Mouse (Mus musculus) hindbrain, embryonic 14.5 days (tissue): Measurements from ENCODE around the gene Cap1. TPM values are rescaled to one million over a fixed set of nuclear protein-coding genes. Genes with fewer than 3 reads are reported as not detected.

ENCODE experiments used
- polyA plus RNA-seq: library from polyadenylated mRNA; unstranded; fragments of >200 nt; fragmentation: Nextera tagmentation; extraction: Ambion mirVana; gene quantifications from 2 replicates; pipeline ENCODE4 v1.2.1, GENCODE M21; 2014

Cap1 gene
- polyA plus RNA-seq, 1 experiment from 2014 or later, result 71.9 TPM

Other genes starting within 250 kb of the Cap1 start
- not detected in 2 replicates for gene 9530002B09Rik, start 196.8 kb downstream of the Cap1 start, polyA plus RNA-seq
- gene Ppt1, start 49.8 kb downstream of the Cap1 start, polyA plus RNA-seq, result 83.7 and 84.4 TPM in 2 replicates
- gene Mfsd2a, start 75.1 kb upstream of the Cap1 start, polyA plus RNA-seq, result 27.9 and 28.3 TPM in 2 replicates
- 68.7 and 71.9 TPM in 2 replicates for gene Mycl, start 109.6 kb upstream of the Cap1 start, polyA plus RNA-seq
- 19.8 and 24.6 TPM in 2 replicates for gene Trit1, start 130.5 kb upstream of the Cap1 start, polyA plus RNA-seq
- gene Bmp8b, start 219.1 kb upstream of the Cap1 start, polyA plus RNA-seq, result 0.42 and 0.59 TPM in 2 replicates
- 0.65 and 1.1 TPM in 2 replicates for gene Oxct2b, start 230.2 kb upstream of the Cap1 start, polyA plus RNA-seq